Mouse (Mus musculus) monocyte, adult 2 months (primary cell): ENCODE measurements around the gene Gpx3.
"Not testable (repeated sequence)": the region's sequence is repeated elsewhere in the genome, so short reads cannot be mapped to it uniquely, and the experiment has no call there.

Experiments
- DNase-seq, 2 experiments: peaks; one replicate each; pipeline ENCODE4 v3.0.0; 2022; ENCODE audit warnings: low spot score in 2 of 2, low read depth in 1 of 2

The Gpx3 gene

GRCm38 (mm10) chr11:54902333-54903323, at the start of gene Gpx3:
Gpx3 (plus strand) TSS chr11:54902453.
- no peak for DNase-seq

- DNase-seq = not testable (repeated sequence)
Measured at GRCm38 (mm10) chr11:54858880-54859279, 43.4 kb upstream of the Gpx3 start.

GRCm38 (mm10) chr11:54859322-54860165, 42.7 kb upstream of the Gpx3 start:
- DNase-seq = peak in 1 of 2 experiments; percentile 18

GRCm38 (mm10) chr11:54860256-54861038, 41.8 kb upstream of the Gpx3 start, which contains the start of gene Lyrm7:
Lyrm7 (minus strand) TSS chr11:54860916.
- peak; percentile 93 for DNase-seq

GRCm38 (mm10) chr11:54861471-54862420, 40.5 kb upstream of the Gpx3 start:
- DNase-seq = no peak

- DNase-seq = no peak
Measured at GRCm38 (mm10) chr11:54862621-54863520, 39.4 kb upstream of the Gpx3 start.

- no peak for DNase-seq
Measured at GRCm38 (mm10) chr11:54865330-54866085, 36.7 kb upstream of the Gpx3 start.

- DNase-seq = peak; percentile 70 to 85
Measured at GRCm38 (mm10) chr11:54866119-54867048, 35.9 kb upstream of the Gpx3 start, which contains the start of gene Hint1. Hint1 (plus strand) TSS chr11:54866383.

- no peak for DNase-seq
Measured at GRCm38 (mm10) chr11:54867049-54867385, 35.2 kb upstream of the Gpx3 start.

- DNase-seq = no peak
Measured at GRCm38 (mm10) chr11:54867903-54868434, 34.3 kb upstream of the Gpx3 start.

GRCm38 (mm10) chr11:54868445-54868844, 33.8 kb upstream of the Gpx3 start:
- DNase-seq = no peak

GRCm38 (mm10) chr11:54869318-54869717, 32.9 kb upstream of the Gpx3 start:
- no peak for DNase-seq

- DNase-seq = no peak
Measured at GRCm38 (mm10) chr11:54871831-54872537, 30.3 kb upstream of the Gpx3 start.

GRCm38 (mm10) chr11:54876031-54876430, 26.2 kb upstream of the Gpx3 start:
- DNase-seq = no peak

GRCm38 (mm10) chr11:54878893-54879292, 23.4 kb upstream of the Gpx3 start:
- DNase-seq = no peak

- DNase-seq = peak in 1 of 2 experiments; percentile 37
Measured at GRCm38 (mm10) chr11:54879434-54879833, 22.8 kb upstream of the Gpx3 start.
